Mouse (Mus musculus) adrenal gland, adult (tissue): ENCODE measurements around the gene Olfr1395.
"Not testable (repeated sequence)": the region's sequence is repeated elsewhere in the genome, so short reads cannot be mapped to it uniquely, and the experiment has no call there.

ENCODE experiments used
- DNase-seq, 2 experiments: peaks; one replicate each; pipeline ENCODE4 v3.0.0; 2022 to 2023; ENCODE audit warnings: low spot score in 1 of 2; ENCODE audit not compliant: inconsistent age in 2 of 2

Gene Olfr1395

GRCm38 (mm10) chr11:49170576-49170975 is 28.5 kb downstream of the Olfr1395 start:
- no peak for DNase-seq

GRCm38 (mm10) chr11:49175345-49175744 is 33.3 kb downstream of the Olfr1395 start:
- DNase-seq, result no peak

DNA sequence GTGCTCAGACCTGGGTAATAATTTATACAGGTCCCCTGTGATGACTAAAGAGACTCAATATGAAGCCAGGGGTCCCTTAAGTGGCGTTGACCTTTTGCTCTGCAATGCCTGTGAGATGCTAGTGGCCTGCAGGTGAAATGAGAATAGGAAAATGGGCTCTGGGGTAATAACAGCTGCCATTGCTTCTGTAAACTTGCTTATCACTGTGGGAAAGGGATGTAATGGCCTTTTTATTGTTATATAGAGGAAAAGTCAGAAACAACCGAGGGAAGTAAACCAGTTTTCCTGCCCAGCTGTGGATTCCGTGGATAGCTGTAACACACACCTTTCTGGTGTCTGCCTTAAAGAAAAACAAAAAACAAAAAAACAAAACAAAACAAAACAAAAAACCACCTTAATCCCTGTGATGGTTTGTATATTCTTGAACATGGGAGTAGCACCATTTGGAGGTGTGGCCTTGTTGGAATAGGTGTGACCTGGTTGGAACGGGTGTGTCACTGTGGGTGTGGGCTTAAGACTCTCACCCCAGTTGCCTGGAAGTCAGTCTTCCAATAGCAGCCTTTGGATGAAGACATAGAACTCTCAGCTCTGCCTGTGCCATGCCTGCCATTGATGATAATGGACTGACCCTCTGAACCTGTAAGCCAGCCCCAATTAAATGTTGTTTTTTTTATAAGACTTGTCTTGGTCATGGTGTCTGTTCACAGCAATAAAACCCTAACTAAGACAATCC is 34.1 kb downstream of the Olfr1395 start:
- not testable (repeated sequence) for DNase-seq

GRCm38 (mm10) chr11:49183172-49183571 is 41.1 kb downstream of the Olfr1395 start:
- no peak for DNase-seq

DNA sequence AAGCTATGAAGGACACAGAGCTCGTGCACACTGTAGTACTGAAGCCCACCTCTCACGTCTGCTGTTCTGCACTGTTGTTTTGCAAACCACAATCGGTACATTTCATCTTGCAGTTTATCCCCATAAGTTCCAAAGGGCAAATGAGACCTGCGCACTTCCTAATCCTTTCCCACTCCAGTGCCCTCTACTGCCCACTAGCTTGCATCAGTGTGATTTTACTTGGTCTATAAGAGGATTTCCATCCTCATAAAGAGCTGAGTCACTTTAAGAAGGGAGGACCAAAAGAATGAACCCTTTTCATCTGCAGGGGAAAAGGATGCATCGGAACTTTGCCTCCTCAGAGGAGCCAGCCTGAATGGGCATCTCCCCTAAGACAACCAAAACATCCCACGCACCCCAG is 44.4 kb downstream of the Olfr1395 start:
- DNase-seq, result no peak

GRCm38 (mm10) chr11:49186955-49187488 is 44.9 kb downstream of the Olfr1395 start, which contains the start of gene Btnl9:
TSS of gene Btnl9 (minus strand) at chr11:49187159.
- peak; percentile 11 to 52 for DNase-seq

DNA sequence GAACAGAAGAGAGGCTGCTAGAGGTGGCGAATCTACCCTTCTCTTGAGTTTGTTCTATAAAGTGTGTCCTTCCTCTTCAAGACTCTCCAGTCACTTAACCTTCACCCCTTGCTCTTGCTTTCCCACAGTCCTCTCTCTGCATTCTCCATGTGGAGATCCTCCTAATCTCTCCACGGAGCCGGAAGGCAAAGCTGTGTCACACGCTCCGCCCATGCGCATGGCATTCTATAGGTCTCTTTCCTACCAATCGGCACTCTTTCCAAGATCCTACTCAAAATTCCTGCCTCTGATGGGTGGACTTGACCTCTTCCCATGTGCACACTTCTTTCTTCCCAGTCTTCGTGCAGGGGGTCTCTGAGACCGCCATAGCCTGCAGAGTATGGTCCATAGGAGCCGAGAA is 45.6 kb downstream of the Olfr1395 start:
- no peak for DNase-seq

DNA sequence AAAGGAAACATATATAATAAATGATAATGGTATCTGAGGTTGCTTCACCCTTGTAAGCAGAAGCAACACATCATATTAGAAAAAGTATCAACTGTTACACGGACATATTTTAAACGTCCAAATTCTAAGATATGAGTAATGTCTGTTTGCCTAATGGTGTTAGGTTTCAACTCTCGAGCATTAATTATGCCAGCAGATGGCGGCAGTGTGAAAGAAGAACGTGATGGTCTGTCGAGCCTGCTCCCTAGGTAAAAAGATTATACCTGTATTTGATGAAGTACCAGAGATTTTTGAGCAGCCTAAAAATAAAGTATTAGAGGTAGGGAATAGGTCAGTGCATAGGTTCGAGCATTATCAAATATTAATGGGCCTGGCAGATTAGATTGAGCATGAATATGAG is 47.7 kb downstream of the Olfr1395 start:
- peak; percentile 52 to 84 for DNase-seq

DNA sequence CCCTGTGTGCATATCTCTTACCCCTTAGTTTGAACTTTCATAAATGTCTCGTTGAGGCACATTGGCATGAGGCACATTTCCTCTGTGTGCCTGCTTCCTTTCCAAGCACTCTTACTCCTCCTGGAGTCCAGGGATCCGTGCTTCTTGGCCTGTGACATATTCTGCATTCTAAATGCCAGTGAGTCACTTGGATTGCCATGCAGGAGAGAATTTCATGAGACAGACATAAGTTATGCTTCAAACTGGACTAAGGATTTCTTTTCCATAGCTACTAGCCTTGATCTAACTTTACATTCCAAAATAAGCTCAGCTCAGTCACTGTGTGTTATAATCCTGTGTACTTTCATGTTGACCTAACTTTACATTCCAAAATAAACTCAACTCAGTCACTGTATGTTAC is 49.0 kb downstream of the Olfr1395 start:
- peak in 1 of 2 experiments; percentile 13 for DNase-seq

DNA sequence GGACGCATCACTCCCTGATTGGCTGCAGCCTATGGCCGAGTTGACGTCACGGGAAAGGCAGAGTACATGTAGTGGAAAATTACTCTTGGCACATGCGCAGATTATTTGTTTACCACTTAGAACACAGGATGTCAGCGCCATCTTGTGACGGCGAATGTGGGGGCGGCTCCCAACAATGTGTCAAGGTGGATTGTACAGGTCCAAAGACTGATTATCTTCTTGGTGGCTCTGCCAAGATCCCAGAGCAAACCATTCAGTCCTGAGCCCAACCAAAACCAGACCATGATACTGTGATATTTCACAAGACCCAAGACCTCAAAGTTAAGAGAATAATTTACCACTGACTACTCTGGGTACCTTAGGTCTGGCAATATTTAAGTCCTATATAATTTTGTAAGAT is 52.7 kb downstream of the Olfr1395 start:
- not testable (repeated sequence) for DNase-seq

- peak; percentile 36 to 70 for DNase-seq
Measured at GRCm38 (mm10) chr11:49195819-49196322, 53.8 kb downstream of the Olfr1395 start.
